Mouse (Mus musculus) lung, postnatal 0 days (tissue): Measurements from ENCODE around the gene Afm.

ENCODE experiments used
- CTCF ChIP-seq: IDR thresholded peaks from 2 replicates; pipeline ENCODE4 v1.5.1; 2016; ENCODE audit warnings: antibody characterized with exemption, mild to moderate bottlenecking
- EP300 ChIP-seq: IDR thresholded peaks from 2 replicates; pipeline ENCODE4 v1.6.1; 2016; ENCODE audit warnings: antibody characterized with exemption, mild to moderate bottlenecking, control low read depth

- TF ChIP-seq CTCF (no peak), EP300 (no peak)
Observed at GRCm38 (mm10) chr5:90515561-90515960, 3.2 kb upstream of the Afm start.
